Mouse (Mus musculus) WW6 (cell line): ENCODE results near the gene Itm2b.

Experiments used
- DNase-seq: peaks from one replicate; pipeline ENCODE4 v3.0.0-alpha.2; 2013; ENCODE audit warnings: low read depth, low spot score

The Itm2b gene

GRCm38 (mm10) chr14:73395750-73396149 lies 10.7 kb upstream of the Itm2b start:
- no peak for DNase-seq

DNA sequence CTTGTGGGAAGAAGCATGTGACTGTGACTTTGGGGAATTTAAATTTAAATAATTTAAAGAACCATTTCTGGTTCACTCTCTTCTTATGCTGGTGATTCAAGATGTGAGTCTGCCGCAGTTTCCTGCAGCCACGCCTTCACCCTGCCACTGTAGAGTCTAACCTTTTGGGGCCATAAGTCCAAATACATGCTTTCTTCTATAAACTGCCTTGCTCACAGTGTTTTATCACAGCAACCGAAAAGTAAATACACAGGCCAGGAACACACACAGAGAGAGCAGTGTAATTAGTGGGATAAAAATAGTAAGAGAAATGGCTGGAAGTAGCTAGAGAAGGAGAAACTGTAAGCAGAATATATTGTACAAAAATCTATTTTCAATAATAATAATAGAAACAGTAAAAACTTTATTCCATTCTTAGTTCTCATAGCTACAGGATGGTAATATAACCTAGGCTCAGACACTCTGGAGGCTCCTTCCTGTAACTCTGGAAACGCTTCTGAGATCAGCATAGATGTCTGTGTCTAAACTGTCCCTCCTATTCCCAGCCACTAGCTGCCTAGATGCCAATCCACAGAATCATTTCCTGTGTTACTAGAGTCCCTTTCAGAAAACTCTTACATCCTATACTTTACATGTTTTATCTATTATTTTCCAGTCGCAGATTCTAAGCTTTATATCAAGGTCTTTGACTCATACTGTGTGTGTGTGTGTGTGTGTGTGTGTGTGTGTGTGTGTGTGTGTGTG lies 9.3 kb upstream of the Itm2b start:
- DNase-seq = no peak

GRCm38 (mm10) chr14:73391457-73391856 lies 6.4 kb upstream of the Itm2b start:
- DNase-seq = no peak

GRCm38 (mm10) chr14:73390196-73390595 lies 5.1 kb upstream of the Itm2b start:
- DNase-seq = no peak

GRCm38 (mm10) chr14:73389059-73389458 lies 4.0 kb upstream of the Itm2b start:
- DNase-seq = no peak

DNA sequence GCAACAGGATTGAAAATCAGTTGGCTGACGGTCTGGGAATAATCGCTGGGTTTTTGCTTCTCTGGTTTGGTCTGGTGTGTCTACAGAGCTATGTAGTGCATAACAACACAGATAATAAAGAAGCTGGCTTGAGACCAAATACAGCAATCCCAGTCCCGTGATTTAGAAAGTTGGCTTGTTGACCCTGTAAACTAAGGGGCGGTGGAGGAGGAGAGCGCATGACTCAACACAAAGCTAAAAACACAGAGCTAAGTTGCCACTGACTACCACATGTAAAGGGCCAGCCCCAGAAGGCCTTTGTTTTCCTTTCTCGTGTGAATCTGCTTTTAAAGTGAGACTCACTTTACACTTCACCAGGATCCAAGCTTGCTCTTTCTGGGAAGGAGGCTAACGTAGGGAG lies 3.5 kb upstream of the Itm2b start:
- no peak for DNase-seq

- DNase-seq = no peak
Observed at GRCm38 (mm10) chr14:73386493-73386892, 1.4 kb upstream of the Itm2b start.

- DNase-seq = no peak
Observed at GRCm38 (mm10) chr14:73385720-73386374, 758 bp upstream of the Itm2b start.

DNA sequence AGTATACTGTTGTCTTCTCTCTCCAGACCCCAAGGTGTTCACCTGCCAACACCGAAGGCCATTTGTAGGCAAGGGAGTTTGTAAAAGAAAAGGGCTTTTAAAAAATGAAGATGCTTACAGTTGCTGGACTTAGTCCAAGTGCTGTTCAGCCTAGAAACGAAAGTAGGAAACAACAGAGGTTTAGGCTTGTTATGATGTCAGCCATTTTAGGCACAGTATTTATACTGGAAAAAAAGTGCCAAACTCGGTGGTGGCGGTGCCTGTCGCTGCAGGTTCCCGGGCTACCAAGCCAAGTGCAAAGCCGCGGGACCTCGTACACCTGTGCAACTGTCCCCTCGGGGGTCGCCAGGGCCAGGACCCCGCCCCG lies 560 bp downstream of the Itm2b start:
- DNase-seq = no peak

GRCm38 (mm10) chr14:73383746-73384145 lies 1.3 kb downstream of the Itm2b start:
- DNase-seq = no peak

GRCm38 (mm10) chr14:73382699-73383098 lies 2.4 kb downstream of the Itm2b start:
- DNase-seq = no peak

GRCm38 (mm10) chr14:73381559-73381958 lies 3.5 kb downstream of the Itm2b start:
- DNase-seq = no peak

- DNase-seq = no peak
Observed at GRCm38 (mm10) chr14:73377804-73378203, 7.3 kb downstream of the Itm2b start.

- no peak for DNase-seq
Observed at GRCm38 (mm10) chr14:73376920-73377319, 8.2 kb downstream of the Itm2b start.

GRCm38 (mm10) chr14:73375903-73376302 lies 9.2 kb downstream of the Itm2b start:
- DNase-seq = no peak

- no peak for DNase-seq
Observed at GRCm38 (mm10) chr14:73375445-73375844, 9.6 kb downstream of the Itm2b start.

- DNase-seq = no peak
Observed at GRCm38 (mm10) chr14:73374315-73374890, 10.7 kb downstream of the Itm2b start.

DNA sequence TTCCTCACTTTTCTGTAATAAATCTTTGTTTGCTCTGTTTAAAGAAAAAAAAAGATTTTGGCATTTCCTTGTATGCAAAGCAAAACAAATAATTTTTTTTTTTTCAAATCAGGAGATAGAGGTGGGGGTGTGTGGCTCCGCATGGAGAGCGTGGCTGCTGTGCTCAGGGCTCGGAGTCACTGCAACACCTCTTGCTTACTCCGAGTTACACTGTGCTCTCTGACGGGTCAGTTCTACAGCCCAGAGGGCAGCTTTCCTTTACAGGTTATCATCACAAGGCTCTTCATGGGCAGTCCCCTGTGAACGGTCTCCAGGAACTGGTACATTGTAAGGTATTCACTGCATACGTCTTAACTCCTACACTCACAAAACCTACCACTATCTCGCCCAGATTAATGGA lies 11.5 kb downstream of the Itm2b start:
- DNase-seq = no peak

- DNase-seq = no peak
Observed at GRCm38 (mm10) chr14:73372990-73373389, 12.1 kb downstream of the Itm2b start.

DNA sequence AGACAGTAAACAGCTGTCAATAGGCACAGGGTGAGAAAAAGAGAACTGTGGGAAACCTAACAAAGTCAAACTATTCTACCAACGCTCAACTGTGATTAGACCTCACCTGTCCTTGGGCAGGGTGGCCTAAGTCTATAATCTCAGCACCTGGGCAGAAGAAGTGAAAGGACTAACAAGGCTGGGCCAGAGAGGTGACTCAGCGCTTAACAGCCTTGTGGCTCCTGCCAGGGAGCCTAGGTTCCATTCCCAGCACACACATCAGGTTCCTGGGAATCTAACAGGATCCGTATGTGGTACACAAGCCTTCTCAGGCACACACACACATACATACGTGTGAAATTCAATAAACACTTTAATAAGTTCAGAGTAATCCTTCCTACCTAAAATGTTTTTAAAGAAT lies 13.5 kb downstream of the Itm2b start:
- no peak for DNase-seq

DNA sequence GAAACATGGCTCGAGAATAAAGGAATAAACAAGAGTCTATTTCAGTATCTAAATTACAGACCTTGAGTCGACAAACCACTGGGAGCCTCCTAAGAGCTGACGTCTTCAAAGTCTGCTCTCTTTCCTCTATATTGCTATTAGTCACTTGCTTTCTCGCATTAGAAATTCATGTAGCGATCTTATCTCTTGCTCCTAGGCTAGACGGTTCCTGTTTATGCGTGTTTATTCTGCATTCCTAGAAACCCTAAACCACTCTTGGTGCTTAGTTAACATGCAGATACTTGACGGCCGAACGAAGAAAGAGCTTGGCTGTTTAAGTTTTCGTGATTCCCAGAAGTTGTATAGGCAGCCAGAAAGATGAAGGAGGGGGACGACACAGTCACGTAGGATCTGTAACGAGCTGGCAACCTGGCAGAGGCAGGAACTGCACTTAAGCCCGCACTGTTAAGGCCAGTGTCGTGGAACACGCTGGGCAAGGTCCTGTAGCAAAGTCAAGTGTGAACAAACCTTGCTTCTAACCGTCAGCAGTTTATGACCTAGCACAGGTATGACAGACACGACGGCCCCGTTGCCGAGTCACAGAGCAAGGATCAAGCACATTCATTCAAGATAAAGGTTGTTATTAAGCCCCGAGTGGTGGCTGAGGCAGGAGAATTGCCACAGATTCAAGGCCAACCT lies 14.3 kb downstream of the Itm2b start:
- no peak for DNase-seq

- no peak for DNase-seq
Observed at GRCm38 (mm10) chr14:73370078-73370670, 14.9 kb downstream of the Itm2b start.
